Mouse (Mus musculus) embryonic fibroblast, embryonic 13.5 days (primary cell): ENCODE data around the gene Gm44503.

Experiments used
- CTCF ChIP-seq: IDR thresholded peaks from 2 replicates; pipeline ENCODE4 v1.5.1; 2011; ENCODE audit warnings: mild to moderate bottlenecking, control low read depth, low read length, moderate library complexity, borderline replicate concordance; ENCODE audit not compliant: insufficient read depth
- POLR2A ChIP-seq: IDR thresholded peaks from 2 replicates; pipeline ENCODE4 v1.6.1; 2011; ENCODE audit warnings: low read depth, mild to moderate bottlenecking, control low read depth, low read length, moderate library complexity

DNA sequence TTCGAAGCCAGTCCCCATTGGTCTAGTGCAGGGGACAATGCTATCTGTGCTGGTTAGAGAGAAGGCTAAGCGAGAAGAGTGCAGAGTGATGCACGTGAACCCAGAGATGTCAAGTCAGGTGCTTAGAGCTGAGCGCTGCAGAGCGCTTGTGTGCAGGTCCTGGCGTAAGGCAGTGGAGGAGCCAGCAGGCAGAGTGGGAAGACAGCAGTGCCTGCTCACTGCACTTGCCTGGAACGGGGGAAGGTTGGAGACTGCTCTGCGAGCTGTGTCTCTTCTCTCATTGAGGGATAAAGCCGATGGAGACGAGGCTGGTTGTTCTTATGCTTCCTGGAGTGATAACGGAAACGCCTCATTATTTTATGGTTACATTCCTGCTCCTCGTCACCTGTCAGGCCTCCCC lies 56.1 kb downstream of the Gm44503 start:
- TF ChIP-seq POLR2A (no peak), CTCF (no peak)
